17 mouse cellular contexts compared by ENCODE assay signal in the genomic region with DNA sequence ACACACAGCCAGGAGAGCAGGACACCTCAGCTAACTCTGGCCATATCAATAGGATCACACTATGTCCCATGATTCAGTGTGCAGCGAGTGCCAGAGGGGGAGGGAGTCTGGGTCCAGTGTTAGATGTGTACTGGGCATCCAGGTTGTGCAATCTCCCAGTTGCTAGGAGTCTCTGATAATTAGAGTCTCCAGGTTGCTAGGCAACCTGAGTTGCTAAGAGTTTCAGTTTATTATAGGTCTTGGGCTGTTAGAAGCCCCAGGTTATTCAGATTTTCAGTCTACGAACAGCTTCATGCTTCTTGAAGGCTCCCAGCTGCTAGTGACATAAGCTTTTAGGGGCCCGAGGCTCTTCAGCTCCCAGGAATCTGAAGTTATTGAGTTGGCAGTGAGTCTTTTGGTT. TPM values are rescaled to one million over a fixed set of nuclear protein-coding genes. Genes with fewer than 3 reads are reported as not detected.
DNase-seq lines count a peak whose midpoint lies in the region; ATAC-seq lines count a peak whose summit lies in the region.
"Had no signal": no experiment of that assay in that cellular context is flagged by ENCODE, and none has a peak within 500 bp of the region (broad histone marks: within the 10 kb centered on the region; RNA-seq: fewer than 3 reads in every experiment).

No protein-coding gene starts in this region.

- no peaks in the 10 kb centered on the region for H3K36me3 ChIP-seq in hindbrain, embryonic 14.5 days (replicated peaks; ENCODE audit: control insufficient read depth, insufficient read depth)
- H3K36me3 ChIP-seq in hindbrain, embryonic 13.5 days, result no peaks in the 10 kb centered on the region

- DNase-seq in hindbrain, embryonic 14.5 days (ENCODE audit: low spot score), result peak; percentile 41
- peak; percentile 19 for DNase-seq in retina, postnatal 1 day
- DNase-seq in retina, embryonic 14.5 days (ENCODE audit: low spot score), result no peak
- peak; percentile 56 for DNase-seq in layer of hippocampus, adult 9-11 months
- peak; percentile 40 for DNase-seq in telencephalon, adult 2 months (ENCODE audit: low read depth, low spot score)
- no peak for DNase-seq in heart, adult 8-10 months (ENCODE audit: low spot score)
- DNase-seq: adrenal gland, postnatal 36 days; cerebellum, adult 2 months; embryo, embryonic 11 days; kidney, postnatal 4 days had no signal

- no peaks in the 10 kb centered on the region; the same call in 1 of the 2 replicates for H3K4me1 ChIP-seq in hindbrain, embryonic 14.5 days (replicated peaks; ENCODE audit: control insufficient read depth, insufficient read depth, low read length)
- H3K4me1 ChIP-seq in hindbrain, embryonic 13.5 days (replicated peaks), result peaks cover 11% of the 10 kb centered on the region

- H3K4me3 ChIP-seq in hindbrain, embryonic 14.5 days (replicated peaks; ENCODE audit: low read length), result no peak overlapping the region
- H3K4me3 ChIP-seq in hindbrain, embryonic 13.5 days, result no peak overlapping the region

- no peaks in the 10 kb centered on the region for H3K9me3 ChIP-seq in hindbrain, embryonic 14.5 days (ENCODE audit: control insufficient read depth, low read length)
- H3K9me3 ChIP-seq in hindbrain, embryonic 13.5 days, result no peaks in the 10 kb centered on the region

- ATAC-seq in hindbrain, embryonic 14.5 days (ENCODE audit: low FRiP score), result no peak
- ATAC-seq in hindbrain, embryonic 13.5 days (ENCODE audit: low FRiP score), result no peak
- ATAC-seq: inflammation-experienced regulatory T-cells, adult 6 months had no signal

- no peak overlapping the region for H3K4me2 ChIP-seq in hindbrain, embryonic 14.5 days (replicated peaks)
- no peak overlapping the region for H3K4me2 ChIP-seq in hindbrain, embryonic 13.5 days

- H3K27ac ChIP-seq in hindbrain, embryonic 14.5 days, result no peak overlapping the region
- no peak overlapping the region for H3K27ac ChIP-seq in hindbrain, embryonic 13.5 days
- H3K27ac ChIP-seq: macrophage had no signal

- 44% methylated on average over 3 of the region's 3 CpGs for WGBS in hindbrain, embryonic 14.5 days
- 58% methylated on average over 3 of the region's 3 CpGs for WGBS in hindbrain, embryonic 13.5 days

- no peak overlapping the region for H3K9ac ChIP-seq in hindbrain, embryonic 14.5 days
- H3K9ac ChIP-seq in hindbrain, embryonic 13.5 days, result no peak overlapping the region

- no peaks in the 10 kb centered on the region for H3K27me3 ChIP-seq in hindbrain, embryonic 14.5 days (ENCODE audit: control insufficient read depth, insufficient read depth, low read length)
- H3K27me3 ChIP-seq in hindbrain, embryonic 13.5 days, result no peaks in the 10 kb centered on the region

RNA-seq across cellular contexts. Expression of a gene that starts 5.2 kb away (rescaled TPM):
- polyA plus RNA-seq in hindbrain, embryonic 14.5 days (2014; fragmentation: Nextera tagmentation; extraction: Ambion mirVana), result not detected in 2 replicates
- not detected in 2 replicates for polyA plus RNA-seq in hindbrain, embryonic 13.5 days (2015; fragmentation: Nextera tagmentation; extraction: Ambion mirVana)
- not detected for total RNA-seq in heart, adult 8-10 months (2022)
- total RNA-seq: adrenal gland, postnatal 36 days; gastrocnemius, adult 8-10 months; left cerebral cortex, postnatal 25 days had no signal
- polyA plus RNA-seq: cerebellum, adult 2 months; heart, embryonic 14.5 days; inflammation-experienced regulatory T-cells, adult 6 months; macrophage; spleen, adult 2 months had no signal

RNA-seq across cellular contexts. Expression of a gene that starts 43.0 kb away (rescaled TPM):
- polyA plus RNA-seq in hindbrain, embryonic 14.5 days (2014; fragmentation: Nextera tagmentation; extraction: Ambion mirVana), result 20.1 and 21.9 TPM in 2 replicates
- 32.7 and 33.5 TPM in 2 replicates for polyA plus RNA-seq in hindbrain, embryonic 13.5 days (2015; fragmentation: Nextera tagmentation; extraction: Ambion mirVana)
- 10 to 100 TPM; 12.3 to 14.2 (median 12.8) TPM for total RNA-seq in heart, adult 8-10 months (2022)
- polyA plus RNA-seq: macrophage had no signal

Comparison
In these comparisons a context has a peak if more than half of its experiments do, and no peak if none do; other contexts are left out.
1. DNase-seq: peak in hindbrain, embryonic 14.5 days (single experiment), retina, postnatal 1 day (single experiment), layer of hippocampus, adult 9-11 months (single experiment) and telencephalon, adult 2 months (single experiment); none in retina, embryonic 14.5 days (single experiment) and heart, adult 8-10 months (single experiment).